Comparison of ENCODE assay signal across 22 mouse cellular contexts in genomic region chr5:64710968-64711367, GRCm38 (mm10).
"Had no signal": no experiment of that assay in that cellular context is flagged by ENCODE, and none has a peak within 500 bp of the region (broad histone marks: within the 10 kb centered on the region; RNA-seq: fewer than 3 reads in every experiment).

No protein-coding gene starts in this region.

- ATAC-seq: forebrain, postnatal 0 days; hindbrain, embryonic 16.5 days; inflammation-experienced regulatory T-cells, adult 6 months had no signal

- H3K4me1 ChIP-seq: limb, embryonic 13.5 days had no signal

- H3K27me3 ChIP-seq: heart, embryonic 13.5 days; heart, embryonic 15.5 days; kidney, embryonic 15.5 days; limb, embryonic 13.5 days; limb, embryonic 15.5 days; liver, embryonic 13.5 days; liver, embryonic 15.5 days had no signal

- DNase-seq: forebrain, postnatal 0 days; gastrocnemius, postnatal 25 days; heart, adult 2 months; heart, postnatal 14 days; heart, postnatal 4 days; kidney, adult 11 months; kidney, postnatal 14 days; layer of hippocampus, adult 9-11 months; layer of hippocampus, postnatal 36 days; left cerebral cortex, postnatal 4 days; liver, embryonic 13.5 days had no signal

- H3K36me3 ChIP-seq: heart, embryonic 13.5 days; heart, embryonic 15.5 days; kidney, embryonic 15.5 days; limb, embryonic 13.5 days; limb, embryonic 15.5 days; liver, embryonic 13.5 days; liver, embryonic 15.5 days had no signal

- H3K27ac ChIP-seq: heart, adult 2 months; heart, embryonic 13.5 days; heart, embryonic 15.5 days; hindbrain, embryonic 14.5 days; kidney, embryonic 15.5 days; kidney, postnatal 0 days; limb, embryonic 13.5 days; limb, embryonic 15.5 days; liver, embryonic 13.5 days had no signal

- H3K4me3 ChIP-seq: heart, adult 2 months; heart, embryonic 13.5 days; heart, embryonic 15.5 days; kidney, embryonic 15.5 days; limb, embryonic 13.5 days; limb, embryonic 15.5 days; liver, embryonic 13.5 days; liver, embryonic 15.5 days had no signal

- H3K4me2 ChIP-seq: heart, embryonic 11.5 days; heart, embryonic 13.5 days; heart, embryonic 15.5 days; hindbrain, embryonic 14.5 days; kidney, embryonic 15.5 days; limb, embryonic 13.5 days; limb, embryonic 15.5 days; liver, embryonic 13.5 days; liver, embryonic 15.5 days had no signal

- H3K9ac ChIP-seq: forebrain, postnatal 0 days; heart, embryonic 13.5 days; heart, embryonic 15.5 days; hindbrain, embryonic 14.5 days; kidney, embryonic 15.5 days; limb, embryonic 13.5 days; limb, embryonic 15.5 days; liver, embryonic 13.5 days; liver, embryonic 15.5 days had no signal

- H3K9me3 ChIP-seq: heart, embryonic 13.5 days; heart, embryonic 15.5 days; kidney, embryonic 15.5 days; limb, embryonic 13.5 days; limb, embryonic 15.5 days; liver, embryonic 13.5 days; liver, embryonic 15.5 days had no signal
